Mouse (Mus musculus): ENCODE data around the gene Olfr1175-ps.

Olfr1175-ps gene

GRCm38 (mm10) chr2:88327115-88327514 lies at the start of gene Olfr1175-ps:
Gene Olfr1175-ps, minus strand, starts transcription at chr2:88327215.
- DNase-seq (ENCODE audit: low spot score), result no peak

- DNase-seq (ENCODE audit: low spot score), result no peak
Observed at GRCm38 (mm10) chr2:88356304-88356703, 29.3 kb upstream of the Olfr1175-ps start.

- no peak for DNase-seq (ENCODE audit: low spot score)
Observed at GRCm38 (mm10) chr2:88346392-88346791, 19.4 kb upstream of the Olfr1175-ps start, which contains the start of gene Olfr1177-ps. Gene Olfr1177-ps, minus strand, starts transcription at chr2:88346492.

- DNase-seq (ENCODE audit: low spot score), result no peak
Observed at GRCm38 (mm10) chr2:88336421-88336820, 9.4 kb upstream of the Olfr1175-ps start, which contains the start of gene Olfr1176. Gene Olfr1176, plus strand, starts transcription at chr2:88336721.

GRCm38 (mm10) chr2:88315035-88315434 lies 12.0 kb downstream of the Olfr1175-ps start, which contains the start of gene Olfr1174-ps:
Gene Olfr1174-ps, minus strand, starts transcription at chr2:88315135.
- DNase-seq (ENCODE audit: low spot score), result no peak

GRCm38 (mm10) chr2:88279775-88280174 lies 47.2 kb downstream of the Olfr1175-ps start, which contains the start of gene Olfr1173:
Gene Olfr1173, minus strand, starts transcription at chr2:88279875.
- DNase-seq (ENCODE audit: low spot score), result no peak
